Mouse (Mus musculus) thymus, postnatal 4 days (tissue): ENCODE results near the gene Tmem108.

Experiments
- DNase-seq: peaks from one replicate; pipeline ENCODE4 v3.0.0; 2021

Tmem108 gene

GRCm38 (mm10) chr9:103540518-103540917 is 221.1 kb downstream of the Tmem108 start:
- no peak for DNase-seq

- DNase-seq = no peak
These were observed 223.4 kb downstream of the Tmem108 start for GRCm38 (mm10) chr9:103538047-103538816.

GRCm38 (mm10) chr9:103536059-103536634 is 225.5 kb downstream of the Tmem108 start:
- no peak for DNase-seq

- DNase-seq = no peak
These were observed 236.5 kb downstream of the Tmem108 start for GRCm38 (mm10) chr9:103525041-103525537.

- DNase-seq = no peak
These were observed 237.0 kb downstream of the Tmem108 start for GRCm38 (mm10) chr9:103524600-103524999.

GRCm38 (mm10) chr9:103523742-103524403 is 237.8 kb downstream of the Tmem108 start:
- DNase-seq = no peak

GRCm38 (mm10) chr9:103523008-103523407 is 238.6 kb downstream of the Tmem108 start:
- no peak for DNase-seq

- no peak for DNase-seq
These were observed 247.8 kb downstream of the Tmem108 start for GRCm38 (mm10) chr9:103513884-103514283.

GRCm38 (mm10) chr9:103512257-103512656 is 249.4 kb downstream of the Tmem108 start:
- no peak for DNase-seq

- DNase-seq = no peak
These were observed 254.6 kb downstream of the Tmem108 start for GRCm38 (mm10) chr9:103506968-103507584.

GRCm38 (mm10) chr9:103505067-103505466 is 256.6 kb downstream of the Tmem108 start:
- DNase-seq = no peak

GRCm38 (mm10) chr9:103504646-103505045 is 257.0 kb downstream of the Tmem108 start:
- no peak for DNase-seq

GRCm38 (mm10) chr9:103503586-103504298 is 257.9 kb downstream of the Tmem108 start:
- DNase-seq = no peak

- no peak for DNase-seq
These were observed 259.0 kb downstream of the Tmem108 start for GRCm38 (mm10) chr9:103502655-103503054.

GRCm38 (mm10) chr9:103501861-103502364 is 259.7 kb downstream of the Tmem108 start:
- DNase-seq = no peak

GRCm38 (mm10) chr9:103499366-103499765 is 262.3 kb downstream of the Tmem108 start:
- DNase-seq = no peak

GRCm38 (mm10) chr9:103498699-103499098 is 262.9 kb downstream of the Tmem108 start:
- DNase-seq = no peak

GRCm38 (mm10) chr9:103495391-103495790 is 266.2 kb downstream of the Tmem108 start:
- DNase-seq = no peak

GRCm38 (mm10) chr9:103494346-103495020 is 267.2 kb downstream of the Tmem108 start:
- peak; percentile 43 for DNase-seq

- no peak for DNase-seq
These were observed 269.7 kb downstream of the Tmem108 start for GRCm38 (mm10) chr9:103491985-103492384.

- peak; percentile 89 for DNase-seq
These were observed 271.2 kb downstream of the Tmem108 start for GRCm38 (mm10) chr9:103490439-103490838.

- DNase-seq = peak; percentile 49
These were observed 271.8 kb downstream of the Tmem108 start for GRCm38 (mm10) chr9:103489883-103490282.
